Mouse (Mus musculus): Measurements from ENCODE around the gene Mpp3. TPM values are rescaled to one million over a fixed set of nuclear protein-coding genes. Genes with fewer than 3 reads are reported as not detected.
A peak's percentile ranks its signal among the peaks of the same experiment; 100 is the strongest.

Gene Mpp3
- total and polyA plus RNA-seq, 3 experiments, result 0.12 to 3.8 (median 0.31) TPM

DNA sequence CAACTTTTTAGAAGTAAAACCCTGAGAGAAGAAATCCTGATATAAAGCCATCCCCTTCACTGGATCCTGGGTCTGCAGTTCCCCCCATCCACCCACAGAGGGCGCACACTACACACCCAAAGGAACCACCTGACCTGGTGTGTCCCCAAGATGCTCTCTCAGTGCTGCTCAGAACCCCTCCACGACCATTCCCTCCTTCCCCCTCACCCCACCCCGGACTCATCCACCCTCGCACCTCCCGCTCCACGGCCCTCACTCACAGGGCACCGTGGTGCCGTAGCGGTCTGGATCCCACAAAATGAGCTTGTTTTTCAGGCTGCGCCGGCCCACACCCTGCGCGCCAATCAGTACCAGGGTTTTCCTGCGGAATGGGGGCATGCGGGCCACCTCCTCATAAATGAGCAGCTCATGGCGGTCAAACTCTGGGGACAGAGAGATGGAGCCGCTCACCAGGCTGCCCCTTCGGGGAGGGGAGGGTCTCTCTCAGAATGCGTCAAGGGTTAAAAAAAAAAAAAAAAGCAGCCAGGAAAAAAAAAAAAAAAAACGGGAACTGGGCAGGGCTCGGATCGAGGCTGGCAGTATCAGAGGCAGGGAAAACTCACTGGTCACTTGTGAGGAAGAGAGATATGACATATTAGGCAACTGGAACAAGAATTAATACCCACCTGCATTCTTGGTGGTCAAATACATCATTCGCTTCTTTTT, 33.1 kb upstream of the Mpp3 start (continued):
- TF ChIP-seq ETS1 (conservative IDR thresholded peaks at IDR 0.05; ENCODE audit: low read depth, low read length) (no peak), RCOR1 (conservative IDR thresholded peaks at IDR 0.05; ENCODE audit: low read depth, low read length) (no peak), MEF2A (IDR thresholded peaks at IDR 0.05; ENCODE audit: borderline replicate concordance, low read depth, low read length) (no peak; the same call in 1 of the 2 replicates), ZMIZ1 (IDR thresholded peaks at IDR 0.05; ENCODE audit: low read depth, low read length) (no peak), MAX (IDR thresholded peaks at IDR 0.05; ENCODE audit: low read length) (no peak; the same call in 1 of the 2 replicates), MAZ (IDR thresholded peaks at IDR 0.05; ENCODE audit: low read depth, low read length) (no peak), NELFE (IDR thresholded peaks at IDR 0.05; ENCODE audit: low read depth, low read length) (peak; percentile 30; the same call in 1 of the 2 replicates), PAX5 (IDR thresholded peaks at IDR 0.05; ENCODE audit: low read length) (no peak), E2F4 (IDR thresholded peaks at IDR 0.05; ENCODE audit: insufficient replicate concordance, low read depth, low read length) (no peak), MXI1 (IDR thresholded peaks at IDR 0.05; ENCODE audit: low read depth, low read length) (no peak), UBTF (IDR thresholded peaks at IDR 0.05; ENCODE audit: low read depth, low read length) (no peak), BHLHE40 (IDR thresholded peaks at IDR 0.05; ENCODE audit: low read depth, low read length) (no peak)

DNA sequence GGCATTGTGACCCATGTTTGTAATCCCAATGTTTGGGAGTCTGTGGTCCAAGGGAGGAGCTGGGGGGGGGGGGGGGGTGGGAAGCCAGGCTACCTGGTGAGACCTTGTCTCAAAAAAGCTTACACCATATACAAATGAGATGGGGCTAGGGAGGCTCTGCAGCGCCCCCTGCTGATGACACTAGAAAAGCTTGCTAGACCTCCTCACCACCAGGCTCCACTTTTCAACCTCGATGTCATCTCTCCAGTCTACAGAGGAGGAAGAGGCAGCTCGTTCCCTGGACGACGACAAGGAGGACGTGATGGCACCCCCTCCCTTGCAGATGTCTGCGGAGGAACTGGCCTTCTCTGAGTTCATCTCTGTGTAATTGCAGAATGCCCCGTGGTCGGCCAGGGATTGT, 25.6 kb upstream of the Mpp3 start:
- Histone ChIP-seq H3K4me1 (ENCODE audit: control insufficient read depth in 1 of 2, insufficient read depth in 2 of 2) (peaks cover 0 to 2% of the 10 kb centered on the region in 2 experiments; a peak in 2 of 4 replicates), H3K36me3 (replicated peaks in 1 of 2; ENCODE audit: control insufficient read depth in 1 of 2, insufficient read depth in 1 of 2, low read length in 1 of 2) (no peaks in the 10 kb centered on the region), H3K9ac (ENCODE audit: insufficient read depth, low read depth) (no peak overlapping the region), H3K79me2 (replicated peaks; ENCODE audit: control insufficient read depth, extremely low read depth, insufficient read depth, poor library complexity, severe bottlenecking) (no peaks in the 10 kb centered on the region), H3K4me3 (replicated peaks in 1 of 3; ENCODE audit: low read depth in 2 of 3, low read length in 2 of 3, poor library complexity in 1 of 3) (no peak overlapping the region), H3K27me3 (replicated peaks) (peaks cover 92% of the 10 kb centered on the region), H3K4me2 (ENCODE audit: insufficient read depth, low read depth, poor library complexity, severe bottlenecking) (no peak overlapping the region), H3K27ac (ENCODE audit: insufficient read depth, low read depth) (no peak overlapping the region), H3K9me3 (replicated peaks; ENCODE audit: low read length) (no peaks in the 10 kb centered on the region)
- dilution Hi-C loops (cut with MboI; ENCODE audit: extremely low pct_ligation_motif_present, extremely low pct_unique_long_range_greater_than_20kb, low sequenced_read_pairs), result no loop called here
- in situ Hi-C loops (cut with MboI; ENCODE audit: low pct_ligation_motif_present, low pct_unique_long_range_greater_than_20kb, low sequenced_read_pairs), result no loop called here
- TF ChIP-seq TCF12 (IDR thresholded peaks at IDR 0.05; ENCODE audit: low read depth, low read length) (no peak), MAZ (IDR thresholded peaks at IDR 0.05; ENCODE audit: low read depth, low read length) (0 out of 2 replicates have a peak, but pooled peaks have one; percentile 38), SMC3 (IDR thresholded peaks at IDR 0.05; ENCODE audit: low read depth, low read length) (peak; percentile 68), RAD21 (IDR thresholded peaks at IDR 0.05; ENCODE audit: low read depth, low read length) (peak; percentile 40), CTCF (conservative IDR thresholded peaks at IDR 0.05 in 1 of 2, IDR thresholded peaks at IDR 0.05 in 1 of 2; ENCODE audit: low read depth in 2 of 2, low read length in 2 of 2) (peak; percentile 67 to 80), NELFE (IDR thresholded peaks at IDR 0.05; ENCODE audit: low read depth, low read length) (no peak), ZKSCAN1 (IDR thresholded peaks at IDR 0.05; ENCODE audit: borderline replicate concordance, low read depth, low read length) (no peak)
- peak; percentile 74 for DNase-seq (ENCODE audit: extremely low read depth)

- no peak for TF ChIP-seq HCFC1 (IDR thresholded peaks at IDR 0.05; ENCODE audit: low read depth, low read length)
- no peak for TF ChIP-seq ETS1 (conservative IDR thresholded peaks at IDR 0.05; ENCODE audit: low read depth, low read length)
- no peak for TF ChIP-seq POLR2A (IDR thresholded peaks at IDR 0.05; ENCODE audit: low read depth, low read length)
- no peak for TF ChIP-seq NRF1 (IDR thresholded peaks at IDR 0.05; ENCODE audit: low read depth, low read length)
- no peak for TF ChIP-seq BHLHE40 (IDR thresholded peaks at IDR 0.05; ENCODE audit: low read depth, low read length)
- TF ChIP-seq SMC3 (IDR thresholded peaks at IDR 0.05; ENCODE audit: low read depth, low read length), result no peak
- no peak for TF ChIP-seq JUND (conservative IDR thresholded peaks at IDR 0.05; ENCODE audit: low read depth, low read length)
- no peak for TF ChIP-seq CHD1 (IDR thresholded peaks at IDR 0.05; ENCODE audit: low read depth, low read length)
- Histone ChIP-seq H3K4me2 (ENCODE audit: insufficient read depth, low read depth, poor library complexity, severe bottlenecking) (no peak overlapping the region), H3K36me3 (replicated peaks in 1 of 2; ENCODE audit: control insufficient read depth in 1 of 2, insufficient read depth in 1 of 2, low read length in 1 of 2) (no peaks in the 10 kb centered on the region), H3K79me2 (replicated peaks; ENCODE audit: control insufficient read depth, extremely low read depth, insufficient read depth, poor library complexity, severe bottlenecking) (no peaks in the 10 kb centered on the region), H3K4me1 (ENCODE audit: control insufficient read depth in 1 of 2, insufficient read depth in 2 of 2) (peaks cover 0 to 2% of the 10 kb centered on the region in 2 experiments; a peak in 2 of 4 replicates), H3K9ac (ENCODE audit: insufficient read depth, low read depth) (no peak overlapping the region), H3K27ac (ENCODE audit: insufficient read depth, low read depth) (no peak overlapping the region), H3K9me3 (replicated peaks; ENCODE audit: low read length) (no peaks in the 10 kb centered on the region), H3K27me3 (replicated peaks) (peaks cover 92% of the 10 kb centered on the region), H3K4me3 (replicated peaks in 1 of 3; ENCODE audit: low read depth in 2 of 3, low read length in 2 of 3, poor library complexity in 1 of 3) (no peak overlapping the region)
- in situ Hi-C loops (cut with MboI; ENCODE audit: low pct_ligation_motif_present, low pct_unique_long_range_greater_than_20kb, low sequenced_read_pairs), result no loop called here
- dilution Hi-C loops (cut with MboI; ENCODE audit: extremely low pct_ligation_motif_present, extremely low pct_unique_long_range_greater_than_20kb, low sequenced_read_pairs), result no loop called here
- DNase-seq (ENCODE audit: extremely low read depth), result no peak
Observed at GRCm38 (mm10) chr11:102053183-102053582, 24.9 kb upstream of the Mpp3 start.

All from CH12.LX (cell line).